Mouse (Mus musculus) cerebellum, adult 2 months (tissue): Measurements from ENCODE around the gene Ssbp3. TPM values are rescaled to one million over a fixed set of nuclear protein-coding genes. Genes with fewer than 3 reads are reported as not detected.

ENCODE experiments used
- DNase-seq, 2 experiments: peaks; one replicate each; pipeline ENCODE4 v3.0.0; 2021
- H3K27ac ChIP-seq: fragments of 200-500 bp; 2 replicates; pipeline ENCODE4 v1.5.1; 2012; ENCODE audit warnings: low read length, control low read depth, inconsistent platforms; ENCODE audit not compliant: insufficient read depth
- H3K27me3 ChIP-seq: fragments of 200-500 bp; 2 replicates; pipeline ENCODE4 v1.6.1; 2012; ENCODE audit warnings: inconsistent platforms, mild to moderate bottlenecking, low read length, moderate library complexity; ENCODE audit not compliant: control insufficient read depth, insufficient read depth
- H3K4me1 ChIP-seq: fragments of 200-500 bp; 2 replicates; pipeline ENCODE4 v1.6.1; 2011; ENCODE audit warnings: low read length; ENCODE audit not compliant: control insufficient read depth, insufficient read depth
- H3K4me3 ChIP-seq: fragments of 200-500 bp; replicated peaks from 2 replicates; pipeline ENCODE3; 2011; ENCODE audit warnings: mild to moderate bottlenecking, low read depth, low read length, control low read depth; ENCODE audit not compliant: insufficient read depth
- CTCF ChIP-seq: fragments of 200-500 bp; IDR thresholded peaks from 2 replicates; pipeline ENCODE4 v1.5.1; 2011; ENCODE audit warnings: low read depth, mild to moderate bottlenecking, control low read depth, low read length, moderate library complexity, borderline replicate concordance; ENCODE audit not compliant: insufficient read depth
- POLR2A ChIP-seq: fragments of 200-500 bp; IDR thresholded peaks from 2 replicates; pipeline ENCODE4 v1.6.1; 2011; ENCODE audit warnings: low read length, control low read depth, borderline replicate concordance; ENCODE audit not compliant: insufficient read depth
- WGBS: fragments of 180-500 bp; shearing (Covaris S2); methylation state at CpG from one replicate; pipeline ENCODE4 v1.1.7; 2018; 5-methylcytosine and 5-hydroxymethylcytosine counted together
- polyA plus RNA-seq: library from polyadenylated mRNA; depleted of rRNA; stranded (reverse); fragments of >200 nt; gene quantifications from 2 replicates; pipeline ENCODE4 v1.2.3, GENCODE M21; 2012

Ssbp3 gene
- polyA plus RNA-seq, 1 experiment = 126 TPM

- Histone ChIP-seq H3K27me3 (no peaks in the 10 kb centered on the region), H3K27ac (no peak overlapping the region), H3K4me3 (no peak overlapping the region), H3K4me1 (peaks cover 37% of the 10 kb centered on the region)
- peak; percentile 45 to 52 for DNase-seq
- no peak for TF ChIP-seq CTCF
- no peak for TF ChIP-seq POLR2A
- WGBS = 27% methylated on average over 5 of the region's 5 CpGs
These were observed 137.3 kb downstream of the Ssbp3 start for GRCm38 (mm10) chr4:107047806-107048205.

GRCm38 (mm10) chr4:107048568-107049162, 138.2 kb downstream of the Ssbp3 start:
- TF ChIP-seq CTCF (no peak), POLR2A (no peak)
- peaks cover 42% of the 10 kb centered on the region for H3K4me1 ChIP-seq
- peak overlapping the region; percentile 59 for H3K27ac ChIP-seq
- no peaks in the 10 kb centered on the region for H3K27me3 ChIP-seq
- H3K4me3 ChIP-seq = no peak overlapping the region
- 10% methylated on average over 11 of the region's 11 CpGs for WGBS
- DNase-seq = peak; percentile 92 to 94

GRCm38 (mm10) chr4:107051889-107052288, 141.4 kb downstream of the Ssbp3 start:
- H3K4me1 ChIP-seq = peaks cover 30% of the 10 kb centered on the region
- H3K27ac ChIP-seq = no peak overlapping the region
- H3K27me3 ChIP-seq = no peaks in the 10 kb centered on the region
- no peak overlapping the region for H3K4me3 ChIP-seq
- DNase-seq = no peak
- TF ChIP-seq CTCF (no peak), POLR2A (no peak)
- 50% methylated on average over 4 of the region's 4 CpGs for WGBS

GRCm38 (mm10) chr4:107052962-107053553, 142.6 kb downstream of the Ssbp3 start:
- Histone ChIP-seq H3K4me3 (no peak overlapping the region), H3K4me1 (peaks cover 21% of the 10 kb centered on the region), H3K27ac (no peak overlapping the region), H3K27me3 (no peaks in the 10 kb centered on the region)
- DNase-seq = peak in 1 of 2 experiments; percentile 40
- 41% methylated on average over 5 of the region's 5 CpGs for WGBS
- TF ChIP-seq CTCF (no peak), POLR2A (no peak)

- H3K27me3 ChIP-seq = no peaks in the 10 kb centered on the region
- no peak overlapping the region for H3K4me3 ChIP-seq
- H3K4me1 ChIP-seq = peaks cover 12% of the 10 kb centered on the region
- 50% methylated on average over 3 of the region's 3 CpGs for WGBS
- TF ChIP-seq CTCF (no peak), POLR2A (no peak)
- H3K27ac ChIP-seq = no peak overlapping the region
- DNase-seq = no peak
These were observed 145.6 kb downstream of the Ssbp3 start for GRCm38 (mm10) chr4:107056088-107056487.

GRCm38 (mm10) chr4:107058346-107058745, 147.8 kb downstream of the Ssbp3 start:
- TF ChIP-seq POLR2A = no peak
- TF ChIP-seq CTCF = no peak
- no peak for DNase-seq
- Histone ChIP-seq H3K4me1 (no peaks in the 10 kb centered on the region; the same call in 1 of the 2 replicates), H3K27me3 (no peaks in the 10 kb centered on the region), H3K4me3 (no peak overlapping the region), H3K27ac (no peak overlapping the region)
- WGBS = 87% methylated on average over 5 of the region's 5 CpGs

GRCm38 (mm10) chr4:107058781-107059180, 148.3 kb downstream of the Ssbp3 start:
- TF ChIP-seq POLR2A (no peak), CTCF (no peak)
- Histone ChIP-seq H3K27ac (no peak overlapping the region), H3K27me3 (no peaks in the 10 kb centered on the region), H3K4me1 (no peaks in the 10 kb centered on the region), H3K4me3 (no peak overlapping the region)
- no peak for DNase-seq
- 85% methylated on average over 6 of the region's 6 CpGs for WGBS

GRCm38 (mm10) chr4:107061560-107061959, 151.1 kb downstream of the Ssbp3 start:
- TF ChIP-seq CTCF = no peak
- no peak for TF ChIP-seq POLR2A
- Histone ChIP-seq H3K27ac (no peak overlapping the region), H3K27me3 (no peaks in the 10 kb centered on the region), H3K4me1 (peaks cover 6% of the 10 kb centered on the region; the same call in 1 of the 2 replicates), H3K4me3 (no peak overlapping the region)
- 95% methylated on average over 4 of the region's 4 CpGs for WGBS
- no peak for DNase-seq
